Mouse (Mus musculus) limb, embryonic 12.5 days (tissue): ENCODE measurements around the gene Sec31b. TPM values are rescaled to one million over a fixed set of nuclear protein-coding genes. Genes with fewer than 3 reads are reported as not detected.

Source experiments
- ATAC-seq: fragments of 200-750 bp; cut with Nextera tagmentation; 2 replicates; pipeline ENCODE4 v1.8.0; 2017; ENCODE audit warnings: low read depth, moderate TSS enrichment; ENCODE audit not compliant: insufficient number of reproducible peaks, insufficient read depth, low FRiP score, low TSS enrichment
- H3K27ac ChIP-seq: fragments of 300-500 bp; sonication (generic); 2 replicates; pipeline ENCODE4 v1.5.1; 2016; ENCODE audit warnings: mild to moderate bottlenecking, moderate library complexity
- H3K27me3 ChIP-seq: fragments of 300-500 bp; sonication (generic); 2 replicates; pipeline ENCODE4 v1.6.1; 2016; ENCODE audit warnings: mild to moderate bottlenecking, moderate library complexity
- H3K36me3 ChIP-seq: fragments of 300-500 bp; sonication (generic); 2 replicates; pipeline ENCODE4 v1.6.1; 2016; ENCODE audit warnings: mild to moderate bottlenecking, moderate library complexity
- H3K4me1 ChIP-seq: fragments of 300-500 bp; sonication (generic); replicated peaks from 2 replicates; pipeline ENCODE4 v1.6.1; 2016
- H3K4me2 ChIP-seq: fragments of 300-500 bp; sonication (generic); 2 replicates; pipeline ENCODE4 v1.6.1; 2016; ENCODE audit warnings: mild to moderate bottlenecking, moderate library complexity
- H3K4me3 ChIP-seq: fragments of 300-500 bp; sonication (generic); replicated peaks from 2 replicates; pipeline ENCODE4 v1.5.1; 2016; ENCODE audit warnings: mild to moderate bottlenecking
- H3K9ac ChIP-seq: fragments of 300-500 bp; sonication (generic); replicated peaks from 2 replicates; pipeline ENCODE4 v1.6.1; 2016; ENCODE audit warnings: mild to moderate bottlenecking, moderate library complexity
- H3K9me3 ChIP-seq: fragments of 300-500 bp; sonication (generic); 2 replicates; pipeline ENCODE4 v1.6.1; 2016; ENCODE audit warnings: mild to moderate bottlenecking, moderate library complexity
- WGBS: fragments of 180-500 bp; shearing (Covaris S2); methylation state at CpG from one replicate; pipeline ENCODE4 v1.1.7; 2016; 5-methylcytosine and 5-hydroxymethylcytosine counted together
- polyA plus RNA-seq: library from polyadenylated mRNA; unstranded; fragments of >200 nt; fragmentation: Nextera tagmentation; extraction: Ambion mirVana; gene quantifications from 2 replicates; pipeline ENCODE4 v1.2.1, GENCODE M21; 2016

Gene Sec31b
- polyA plus RNA-seq, 1 experiment from 2014 or later = 0.75 TPM

DNA sequence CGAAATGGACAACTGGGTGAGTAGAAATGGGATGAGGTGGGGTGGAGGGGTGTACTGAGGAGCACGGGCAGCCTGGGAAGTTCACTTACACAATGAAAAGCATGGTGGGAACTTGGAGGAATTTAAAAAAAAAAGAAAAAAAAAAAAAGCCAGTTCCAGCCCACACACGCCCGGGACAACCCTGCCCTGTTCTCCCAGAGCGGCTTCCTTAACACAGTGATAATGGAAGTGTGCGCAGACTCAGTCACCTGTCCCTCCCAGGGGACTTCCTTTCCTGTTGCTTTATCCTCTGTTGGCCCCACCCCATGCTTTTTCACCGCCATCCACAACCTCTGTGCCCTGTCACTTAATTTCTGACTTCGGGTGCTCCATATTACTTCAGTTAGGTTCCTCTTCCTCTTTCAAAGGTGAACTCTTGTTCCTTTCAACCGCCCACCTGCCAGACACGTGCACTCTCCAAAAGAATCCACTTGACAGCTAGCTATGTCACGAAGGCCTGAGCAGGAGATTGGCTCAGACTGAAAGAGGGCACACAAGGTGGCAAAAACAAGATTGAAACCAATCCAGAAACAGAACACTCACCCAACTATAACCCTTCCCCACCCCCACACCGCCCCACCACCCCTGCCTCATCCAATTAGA lies 35.0 kb downstream of the Sec31b start:
- Histone ChIP-seq H3K9me3 (no peaks in the 10 kb centered on the region), H3K9ac (0 out of 2 replicates have a peak overlapping the region, but pooled peaks have one; percentile 12), H3K27ac (no peak overlapping the region), H3K36me3 (no peaks in the 10 kb centered on the region), H3K4me3 (peak overlapping the region; percentile 51), H3K4me2 (peak overlapping the region; percentile 96), H3K27me3 (peaks cover 87% of the 10 kb centered on the region), H3K4me1 (peaks cover 27% of the 10 kb centered on the region)
- WGBS = 4% methylated on average over 12 of the region's 12 CpGs
- no peak for ATAC-seq

DNA sequence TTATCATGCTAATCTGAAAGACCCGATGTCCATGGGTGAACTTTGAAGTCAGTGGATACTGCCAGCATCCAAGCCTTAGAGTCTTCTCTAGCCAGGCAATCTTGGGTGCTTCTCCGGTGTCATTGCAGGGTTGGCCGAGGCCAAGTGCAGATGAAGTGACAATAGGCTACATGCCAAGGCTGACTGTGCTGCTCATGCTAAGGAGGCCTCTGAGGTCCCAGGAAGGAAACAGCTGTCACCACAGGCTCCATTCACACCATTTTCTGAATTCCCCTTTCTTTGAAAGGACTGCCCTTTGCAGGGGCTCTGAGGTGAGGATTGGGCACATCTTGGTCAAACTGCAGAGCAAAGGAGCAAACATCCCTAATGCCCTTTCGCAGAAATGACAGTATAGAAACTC lies 42.9 kb downstream of the Sec31b start:
- no peak for ATAC-seq
- Histone ChIP-seq H3K27ac (no peak overlapping the region), H3K27me3 (peaks cover 42% of the 10 kb centered on the region), H3K4me3 (no peak overlapping the region), H3K9me3 (no peaks in the 10 kb centered on the region), H3K4me2 (no peak overlapping the region), H3K36me3 (no peaks in the 10 kb centered on the region), H3K4me1 (peaks cover 5% of the 10 kb centered on the region; the same call in 1 of the 2 replicates), H3K9ac (no peak overlapping the region)
- 73% methylated on average over 4 of the region's 4 CpGs for WGBS

DNA sequence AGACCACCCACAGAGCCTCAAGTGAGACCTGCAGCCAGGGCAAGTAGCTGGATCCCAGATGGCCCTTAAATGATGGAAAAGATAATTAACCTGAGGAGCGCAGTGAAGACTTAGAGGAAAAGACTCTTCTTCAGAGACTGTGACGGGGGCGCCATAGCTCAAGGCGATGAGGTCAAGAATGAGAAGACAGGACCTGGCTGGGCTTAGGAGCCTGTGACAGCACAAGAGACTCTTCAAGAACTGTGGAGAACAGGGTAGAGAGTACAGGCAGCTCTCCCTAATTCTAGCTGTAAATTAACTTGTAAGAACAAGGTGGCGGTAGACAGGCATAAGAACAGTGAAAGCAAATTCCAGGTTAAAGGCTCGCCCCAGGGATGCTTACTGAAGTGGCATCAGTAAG lies 43.7 kb downstream of the Sec31b start:
- 52% methylated on average over 6 of the region's 6 CpGs for WGBS
- H3K4me2 ChIP-seq = no peak overlapping the region
- peaks cover 5% of the 10 kb centered on the region; the same call in 1 of the 2 replicates for H3K4me1 ChIP-seq
- no peaks in the 10 kb centered on the region for H3K36me3 ChIP-seq
- H3K4me3 ChIP-seq = no peak overlapping the region
- H3K9me3 ChIP-seq = no peaks in the 10 kb centered on the region
- no peak overlapping the region for H3K27ac ChIP-seq
- no peak for ATAC-seq
- H3K27me3 ChIP-seq = peaks cover 34% of the 10 kb centered on the region
- no peak overlapping the region for H3K9ac ChIP-seq

DNA sequence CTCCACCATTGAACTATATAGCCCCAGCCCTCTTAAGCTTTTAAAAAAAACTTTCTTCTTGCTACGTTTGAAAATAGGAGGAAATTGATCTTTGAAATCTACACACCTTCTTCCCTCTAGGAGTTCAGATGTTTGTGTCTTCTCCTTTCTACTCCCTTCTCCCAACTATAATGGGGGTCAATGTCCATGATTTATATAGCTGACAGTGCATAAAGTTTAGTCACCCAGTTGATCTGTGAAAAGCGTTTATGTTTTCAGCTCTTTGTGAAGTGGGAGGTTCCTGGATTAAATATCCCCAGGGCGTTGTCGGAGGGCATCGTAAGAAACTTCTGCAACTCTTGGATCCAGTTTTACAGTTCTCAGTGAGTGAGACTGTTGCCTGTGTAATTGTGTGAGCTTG lies 45.4 kb downstream of the Sec31b start:
- WGBS = 35% methylated on average over 5 of the region's 5 CpGs
- no peak overlapping the region for H3K27ac ChIP-seq
- H3K4me1 ChIP-seq = peaks cover 5% of the 10 kb centered on the region; the same call in 1 of the 2 replicates
- H3K4me2 ChIP-seq = no peak overlapping the region
- no peaks in the 10 kb centered on the region for H3K36me3 ChIP-seq
- ATAC-seq = no peak
- no peak overlapping the region for H3K9ac ChIP-seq
- no peak overlapping the region for H3K4me3 ChIP-seq
- H3K9me3 ChIP-seq = no peaks in the 10 kb centered on the region
- peaks cover 27% of the 10 kb centered on the region for H3K27me3 ChIP-seq

DNA sequence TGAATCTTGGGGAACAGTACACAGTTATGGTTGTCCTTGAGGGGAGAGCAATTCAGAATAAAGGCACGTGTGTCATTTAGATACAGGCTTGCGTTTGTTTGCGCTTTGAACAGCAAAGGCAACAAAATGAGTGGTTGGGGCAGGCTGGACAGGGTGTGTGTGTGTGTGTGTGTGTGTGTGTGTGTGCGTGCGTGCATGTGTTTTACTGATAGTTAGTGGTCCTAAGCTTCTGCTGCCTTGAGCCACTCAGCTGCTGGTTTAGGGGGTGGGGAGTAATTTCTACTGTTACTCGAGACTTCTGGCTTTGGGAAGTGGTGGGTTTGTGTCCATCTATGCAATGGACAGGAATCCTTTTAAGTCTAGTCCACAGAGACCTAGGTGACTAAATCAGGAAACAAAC lies 46.7 kb downstream of the Sec31b start:
- 42% methylated on average over 6 of the region's 6 CpGs for WGBS
- no peak for ATAC-seq
- Histone ChIP-seq H3K9ac (no peak overlapping the region), H3K4me1 (peaks cover 5% of the 10 kb centered on the region; the same call in 1 of the 2 replicates), H3K4me2 (no peak overlapping the region), H3K27ac (no peak overlapping the region), H3K36me3 (no peaks in the 10 kb centered on the region), H3K4me3 (no peak overlapping the region), H3K27me3 (peaks cover 23% of the 10 kb centered on the region), H3K9me3 (no peaks in the 10 kb centered on the region)

DNA sequence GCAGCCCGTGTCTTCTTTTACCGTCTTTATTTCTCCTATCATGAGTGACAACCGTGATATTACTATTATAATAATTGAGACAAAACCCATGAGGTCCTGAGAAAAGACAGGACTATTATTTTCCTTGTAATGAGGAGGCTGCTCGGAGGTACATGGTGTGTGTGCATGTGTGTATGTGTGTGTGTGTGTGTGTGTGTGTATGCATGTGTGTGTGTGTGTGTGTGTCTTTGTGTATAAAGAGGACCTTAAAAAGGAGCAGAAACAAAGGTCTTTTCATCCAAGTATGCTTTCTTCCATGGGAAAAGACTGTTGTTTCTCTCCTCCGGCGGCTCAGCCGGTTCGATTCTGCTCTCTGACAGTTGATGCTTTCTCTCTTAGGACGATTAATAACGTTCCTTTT lies 48.7 kb downstream of the Sec31b start:
- H3K4me3 ChIP-seq = no peak overlapping the region
- WGBS = 88% methylated on average over 10 of the region's 10 CpGs
- H3K27ac ChIP-seq = no peak overlapping the region
- no peaks in the 10 kb centered on the region for H3K9me3 ChIP-seq
- H3K27me3 ChIP-seq = peaks cover 21% of the 10 kb centered on the region
- ATAC-seq = no peak
- H3K36me3 ChIP-seq = no peaks in the 10 kb centered on the region
- no peak overlapping the region for H3K9ac ChIP-seq
- no peak overlapping the region for H3K4me2 ChIP-seq
- H3K4me1 ChIP-seq = peaks cover 5% of the 10 kb centered on the region; the same call in 1 of the 2 replicates

DNA sequence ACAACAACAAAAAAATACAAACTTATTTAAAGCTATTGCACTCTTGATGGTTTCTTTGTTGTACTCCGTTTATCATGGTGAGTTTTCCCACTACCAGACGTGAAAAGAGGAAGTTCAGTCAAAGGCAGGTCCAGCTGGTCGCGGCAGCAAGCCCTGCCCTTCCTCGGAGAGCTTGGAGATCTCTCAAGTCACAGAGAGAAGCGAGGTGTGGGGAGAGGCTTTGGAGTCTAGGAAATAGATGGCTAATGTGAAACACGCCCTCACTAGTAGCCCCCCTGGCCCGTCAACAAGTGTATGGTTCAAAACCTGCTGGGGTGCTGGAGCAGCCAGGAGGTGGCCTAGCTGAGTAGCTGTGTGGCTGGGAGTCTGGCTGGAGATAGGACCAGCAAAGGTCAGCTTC lies 49.2 kb downstream of the Sec31b start:
- no peaks in the 10 kb centered on the region for H3K36me3 ChIP-seq
- H3K27me3 ChIP-seq = peaks cover 21% of the 10 kb centered on the region
- no peaks in the 10 kb centered on the region for H3K9me3 ChIP-seq
- WGBS = 49% methylated on average over 8 of the region's 8 CpGs
- H3K4me3 ChIP-seq = no peak overlapping the region
- no peak overlapping the region for H3K9ac ChIP-seq
- no peak for ATAC-seq
- H3K27ac ChIP-seq = no peak overlapping the region
- no peak overlapping the region for H3K4me2 ChIP-seq
- peaks cover 5% of the 10 kb centered on the region; the same call in 1 of the 2 replicates for H3K4me1 ChIP-seq

DNA sequence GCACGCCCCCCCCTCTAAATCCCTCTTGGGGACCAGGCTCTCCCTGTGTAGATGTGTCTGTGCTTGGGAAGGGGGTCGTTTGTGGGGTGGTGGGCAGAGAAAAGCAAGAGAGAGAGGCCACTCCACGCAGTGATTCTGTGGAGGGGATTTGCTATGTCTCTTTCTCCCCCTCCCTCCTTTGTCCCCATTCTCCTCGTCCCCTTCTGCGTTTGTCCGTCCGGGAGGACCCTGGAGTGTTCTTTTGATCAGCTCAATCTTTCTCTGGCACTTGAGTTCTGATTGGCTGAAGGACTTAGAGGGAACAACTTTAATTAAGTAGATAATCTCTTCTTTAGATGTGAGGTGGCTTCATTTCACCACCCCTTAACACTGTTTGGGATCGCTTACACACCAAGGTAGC lies 52.5 kb downstream of the Sec31b start, which contains the start of gene Wnt8b:
Gene Wnt8b, plus strand, starts transcription at position 345 of the 400 bp plus-strand sequence.
- no peak within 1 kb of the TSS for H3K9ac ChIP-seq
- 32% methylated on average over 8 of the region's 8 CpGs for WGBS
- H3K4me1 ChIP-seq = no peaks in the 10 kb centered on the region
- no peak for ATAC-seq
- no peaks in the 10 kb centered on the region for H3K36me3 ChIP-seq
- no peaks in the 10 kb centered on the region for H3K9me3 ChIP-seq
- no peak within 1 kb of the TSS for H3K4me2 ChIP-seq
- no peak within 1 kb of the TSS for H3K27ac ChIP-seq
- no peak within 1 kb of the TSS for H3K4me3 ChIP-seq
- H3K27me3 ChIP-seq = peaks cover 19% of the 10 kb centered on the region

DNA sequence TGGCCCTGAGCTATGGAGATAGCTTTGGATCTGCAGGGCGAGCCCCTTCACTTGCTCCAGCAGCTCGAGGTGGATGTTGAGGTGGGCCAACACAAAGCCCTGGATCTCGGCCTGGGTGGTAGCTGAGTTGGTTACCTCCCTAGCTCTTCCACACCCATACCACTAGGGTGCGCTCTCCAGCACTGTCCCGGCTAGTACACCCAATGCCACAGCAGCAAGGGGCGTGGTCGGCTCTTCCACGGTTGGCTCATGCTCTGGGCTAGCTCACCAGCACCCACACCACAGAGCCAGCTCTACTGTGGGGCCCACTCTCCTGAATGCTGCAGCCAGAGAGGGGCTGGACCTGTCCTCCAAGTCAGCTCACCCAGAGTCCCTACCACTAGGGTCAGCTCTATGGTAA lies 58.4 kb downstream of the Sec31b start:
- H3K4me1 ChIP-seq = no peaks in the 10 kb centered on the region
- no peaks in the 10 kb centered on the region for H3K9me3 ChIP-seq
- H3K27ac ChIP-seq = no peak overlapping the region
- no peak overlapping the region for H3K4me3 ChIP-seq
- H3K36me3 ChIP-seq = no peaks in the 10 kb centered on the region
- 12% methylated on average over 8 of the region's 8 CpGs for WGBS
- no peak for ATAC-seq
- no peak overlapping the region for H3K9ac ChIP-seq
- H3K27me3 ChIP-seq = peaks cover 15% of the 10 kb centered on the region; the same call in 1 of the 2 replicates
- no peak overlapping the region for H3K4me2 ChIP-seq

DNA sequence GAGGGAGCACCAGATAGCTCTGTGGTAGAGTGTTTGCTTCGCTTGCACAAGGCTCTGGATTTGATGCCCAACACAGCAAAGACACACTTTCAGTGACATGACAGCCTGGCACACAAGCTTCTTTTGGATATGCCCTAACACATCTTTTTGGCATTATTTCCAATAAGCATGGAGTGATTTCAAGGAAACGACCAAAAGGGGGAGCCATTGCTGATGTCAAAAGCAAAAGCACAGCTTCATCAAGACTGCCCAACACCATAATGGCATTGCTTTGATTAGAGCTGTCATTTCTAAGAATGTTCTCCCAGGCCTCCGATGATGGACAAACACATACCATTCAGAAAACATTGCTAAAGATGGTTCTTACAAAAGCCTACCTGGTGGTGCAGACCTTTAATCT lies 69.1 kb downstream of the Sec31b start:
- Histone ChIP-seq H3K4me3 (no peak overlapping the region), H3K9ac (no peak overlapping the region), H3K4me1 (no peaks in the 10 kb centered on the region), H3K4me2 (no peak overlapping the region), H3K9me3 (no peaks in the 10 kb centered on the region), H3K36me3 (no peaks in the 10 kb centered on the region), H3K27me3 (no peaks in the 10 kb centered on the region), H3K27ac (no peak overlapping the region)
- WGBS = 56% methylated on average over 3 of the region's 3 CpGs
- no peak for ATAC-seq

DNA sequence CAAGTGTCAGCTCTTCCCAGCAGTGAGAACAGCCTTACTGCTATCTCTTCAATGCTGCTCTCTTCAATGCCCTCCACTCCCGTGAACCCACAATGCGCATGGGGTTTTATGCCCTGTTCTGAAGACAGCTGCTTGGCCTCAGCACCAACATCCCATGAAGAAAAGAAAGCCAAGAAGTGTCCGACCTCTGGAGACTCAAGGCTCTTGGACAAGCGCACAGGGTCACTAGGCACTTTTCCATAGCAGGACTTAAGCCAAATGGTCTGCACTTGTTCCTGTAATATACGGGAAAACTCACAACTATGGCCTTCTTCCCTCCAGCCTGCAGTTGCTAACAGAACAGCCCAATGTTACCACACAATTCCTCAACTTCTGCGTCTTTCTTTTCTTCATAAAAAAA lies 70.4 kb downstream of the Sec31b start:
- no peaks in the 10 kb centered on the region for H3K27me3 ChIP-seq
- H3K9me3 ChIP-seq = no peaks in the 10 kb centered on the region
- H3K36me3 ChIP-seq = no peaks in the 10 kb centered on the region
- no peaks in the 10 kb centered on the region for H3K4me1 ChIP-seq
- H3K27ac ChIP-seq = no peak overlapping the region
- H3K4me3 ChIP-seq = no peak overlapping the region
- no peak for ATAC-seq
- H3K9ac ChIP-seq = no peak overlapping the region
- H3K4me2 ChIP-seq = no peak overlapping the region
- 83% methylated on average over 6 of the region's 6 CpGs for WGBS

DNA sequence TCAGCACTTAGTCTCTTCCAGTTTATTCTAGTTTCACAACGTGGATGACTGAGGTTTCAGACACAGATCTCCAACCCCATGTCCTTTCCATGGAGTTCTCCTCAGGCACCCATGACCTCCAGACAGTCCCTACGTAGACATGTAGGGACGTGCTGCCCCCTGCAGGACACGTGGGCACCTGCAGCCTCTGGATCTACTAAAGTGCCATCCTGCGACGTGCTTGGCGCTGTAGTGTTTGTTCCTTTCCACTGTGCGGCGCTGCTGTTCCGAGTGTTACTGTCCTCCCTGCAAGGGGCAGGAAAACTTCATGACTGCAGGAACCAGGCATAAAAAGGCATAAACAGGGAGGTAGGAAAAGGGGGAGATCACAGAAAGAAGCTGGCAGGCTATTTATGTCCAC lies 71.5 kb downstream of the Sec31b start:
- H3K27ac ChIP-seq = no peak overlapping the region
- 3% methylated on average over 10 of the region's 10 CpGs for WGBS
- ATAC-seq = no peak

More for the DNA sequence above, 71.5 kb downstream of the Sec31b start:
- Histone ChIP-seq H3K4me1 (no peaks in the 10 kb centered on the region), H3K36me3 (no peaks in the 10 kb centered on the region), H3K4me2 (no peak overlapping the region), H3K4me3 (no peak overlapping the region), H3K9ac (no peak overlapping the region), H3K27me3 (no peaks in the 10 kb centered on the region), H3K9me3 (no peaks in the 10 kb centered on the region)
